Mouse (Mus musculus) yolk sac, embryonic 10.5 days (tissue): ENCODE measurements around the gene Rex1bd.

Source experiments
- DNase-seq: peaks from one replicate; pipeline ENCODE4 v3.0.0-alpha.2; 2017; ENCODE audit warnings: low spot score

Rex1bd gene

GRCm38 (mm10) chr8:70506328-70507026 is at the start of gene Rex1bd:
TSS of gene Rex1bd (minus strand) at chr8:70506752.
- DNase-seq = peak; percentile 99

GRCm38 (mm10) chr8:70555079-70555747 is 48.7 kb upstream of the Rex1bd start:
- peak; percentile 48 for DNase-seq

DNA sequence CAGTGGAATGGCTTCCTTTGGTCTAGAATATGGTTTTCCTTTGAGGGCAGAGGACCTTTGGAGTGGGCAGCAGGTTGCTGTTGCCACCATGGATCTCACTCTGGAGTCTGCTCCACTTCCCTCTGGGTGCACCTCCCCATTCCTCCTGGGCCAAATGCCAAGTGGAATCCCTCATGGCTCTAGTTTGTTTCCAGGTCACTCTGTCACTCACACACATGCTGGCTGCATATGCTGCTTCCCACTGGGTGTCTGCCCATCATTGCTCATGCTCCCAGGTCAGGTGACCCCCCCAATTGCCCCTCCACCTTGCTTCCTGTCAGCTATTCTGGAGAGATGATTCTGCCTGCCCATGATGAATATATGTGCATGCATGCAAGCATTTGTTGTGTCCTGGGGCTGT is 47.2 kb upstream of the Rex1bd start:
- DNase-seq = no peak

GRCm38 (mm10) chr8:70552836-70553235 is 46.3 kb upstream of the Rex1bd start:
- DNase-seq = no peak

DNA sequence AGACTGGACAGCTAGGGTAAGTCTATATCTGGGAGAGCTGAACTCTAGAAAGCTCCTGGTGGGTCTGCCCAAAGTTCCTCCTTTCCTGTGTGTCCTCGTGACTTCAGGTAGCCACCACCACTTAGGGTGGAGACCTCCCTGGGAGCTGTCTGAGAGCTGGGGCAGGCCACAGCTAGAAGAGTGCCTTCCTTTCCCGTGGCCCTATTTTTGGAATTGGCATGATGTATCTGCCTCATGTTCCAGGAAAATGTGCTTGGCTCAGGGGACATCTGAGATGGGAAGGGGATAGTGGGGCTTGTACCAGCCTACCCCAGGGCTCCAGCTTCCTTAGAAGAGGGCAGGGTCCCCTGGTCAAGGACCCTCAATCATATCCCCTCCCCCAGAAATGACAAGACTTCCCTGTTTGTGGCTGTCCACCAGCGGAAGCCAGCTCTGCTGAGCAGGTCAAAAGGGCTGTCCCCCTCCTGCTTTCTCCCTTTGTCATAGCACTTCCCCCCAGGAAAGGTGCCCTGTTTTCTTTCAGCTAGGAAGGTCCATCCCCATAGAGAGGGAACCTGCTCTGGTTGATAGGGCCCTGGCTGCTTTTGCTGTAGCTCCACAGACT is 45.1 kb upstream of the Rex1bd start:
- no peak for DNase-seq

DNA sequence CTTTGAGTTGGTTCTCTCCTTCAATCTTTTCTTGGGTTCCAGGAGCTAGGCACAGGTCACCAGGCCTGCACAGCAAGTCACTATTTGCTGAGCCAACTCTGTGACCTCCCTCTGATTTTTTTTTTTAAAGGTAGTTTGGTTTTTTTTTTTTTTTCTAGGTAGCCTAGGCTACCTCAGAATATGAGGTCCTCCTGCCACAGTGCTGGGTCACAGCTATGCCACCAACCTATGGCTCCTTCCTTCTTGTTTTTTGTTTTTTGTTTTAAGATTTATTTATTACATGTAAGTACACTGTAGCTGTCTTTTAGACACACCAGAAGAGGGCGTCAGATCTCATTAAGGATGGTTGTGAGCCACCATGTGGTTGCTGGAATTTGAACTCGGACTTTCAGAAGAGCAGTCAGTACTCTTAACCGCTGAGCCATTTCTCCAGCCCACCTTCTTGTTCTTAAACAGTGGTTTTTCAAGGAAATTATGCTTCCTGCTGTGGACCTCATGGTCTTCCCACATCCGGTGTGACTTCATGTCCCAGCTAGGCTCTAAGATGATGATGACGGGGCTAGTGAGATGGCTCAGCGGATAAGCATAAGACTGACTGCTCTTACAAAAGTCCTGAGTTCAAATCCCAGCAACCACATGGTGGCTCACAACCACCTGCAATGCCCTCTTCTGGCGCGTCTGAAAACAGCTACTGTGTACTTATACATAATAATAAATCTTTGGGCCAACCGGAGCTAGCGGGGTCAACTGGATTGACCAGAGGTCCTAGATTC is 43.0 kb upstream of the Rex1bd start:
- DNase-seq = no peak

DNA sequence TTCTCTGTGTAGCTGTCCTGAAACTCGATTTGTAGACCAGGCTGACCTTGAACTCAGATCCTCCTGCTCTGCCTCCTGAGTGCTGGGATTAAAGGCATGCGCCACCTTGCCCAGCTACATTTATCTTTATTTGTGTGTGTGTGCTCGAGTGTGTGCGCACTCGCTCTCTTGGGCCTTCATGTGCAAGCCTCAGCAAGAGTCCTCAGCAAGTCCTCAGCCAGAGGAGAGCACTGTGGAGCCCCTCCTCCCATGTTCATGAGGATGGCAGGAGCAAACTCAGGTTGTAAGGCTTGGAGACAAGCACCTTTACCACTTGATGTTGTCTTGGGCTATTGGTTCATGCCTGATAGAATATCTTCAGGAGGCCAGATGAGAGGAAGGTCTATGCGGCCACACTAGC is 41.2 kb upstream of the Rex1bd start:
- no peak for DNase-seq

DNA sequence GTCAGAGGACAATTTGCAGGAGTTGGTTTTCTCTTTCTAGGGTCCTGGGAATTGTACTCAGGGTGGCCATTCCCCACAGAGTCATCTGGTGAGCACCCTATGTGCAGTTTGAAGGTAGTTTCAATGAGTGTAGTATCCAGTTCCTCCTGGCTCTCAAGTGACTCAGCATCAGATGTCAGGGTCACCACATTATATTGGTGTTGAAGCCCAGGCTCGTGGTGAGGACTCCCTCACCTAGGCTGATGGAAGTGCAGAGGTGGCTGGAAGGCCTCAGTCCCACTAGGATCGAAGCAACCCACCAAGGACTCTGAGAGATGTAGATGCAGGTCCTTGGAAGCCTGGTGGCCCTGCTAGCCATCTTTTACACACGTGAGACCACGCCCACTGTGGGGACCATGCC is 39.9 kb upstream of the Rex1bd start:
- DNase-seq = no peak

- peak; percentile 86 for DNase-seq
Observed at GRCm38 (mm10) chr8:70544200-70544687, 37.7 kb upstream of the Rex1bd start.

- DNase-seq = no peak
Observed at GRCm38 (mm10) chr8:70541081-70541480, 34.5 kb upstream of the Rex1bd start.

- no peak for DNase-seq
Observed at GRCm38 (mm10) chr8:70540507-70541071, 34.0 kb upstream of the Rex1bd start.

DNA sequence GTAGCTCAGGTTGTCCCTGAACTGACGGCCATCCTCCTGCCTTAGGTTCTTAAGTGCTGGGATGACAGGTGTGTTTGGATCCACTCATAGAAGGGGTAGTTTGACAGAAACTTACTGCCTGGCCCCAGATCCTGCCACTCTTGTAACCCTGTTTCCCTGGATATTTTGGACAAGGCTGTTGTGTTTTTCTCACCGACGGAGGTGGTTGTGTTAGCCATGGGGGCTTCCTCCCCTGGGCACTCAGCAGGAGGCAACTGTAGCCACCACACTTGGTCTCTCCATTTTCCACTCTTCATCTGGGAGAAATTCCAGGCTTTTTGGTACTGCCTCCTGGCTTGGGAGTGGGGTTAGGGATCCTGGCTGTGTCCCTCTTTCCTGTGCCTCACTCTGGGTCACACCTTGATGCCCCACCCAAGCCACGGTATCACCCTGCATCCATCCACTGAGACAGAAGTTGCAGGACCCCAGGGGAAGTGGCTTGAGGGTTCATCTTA is 33.5 kb upstream of the Rex1bd start:
- DNase-seq = no peak

- DNase-seq = peak; percentile 99
Observed at GRCm38 (mm10) chr8:70539077-70539813, 32.7 kb upstream of the Rex1bd start, which contains the start of gene Ell. TSS of gene Ell (plus strand) at chr8:70539457.

DNA sequence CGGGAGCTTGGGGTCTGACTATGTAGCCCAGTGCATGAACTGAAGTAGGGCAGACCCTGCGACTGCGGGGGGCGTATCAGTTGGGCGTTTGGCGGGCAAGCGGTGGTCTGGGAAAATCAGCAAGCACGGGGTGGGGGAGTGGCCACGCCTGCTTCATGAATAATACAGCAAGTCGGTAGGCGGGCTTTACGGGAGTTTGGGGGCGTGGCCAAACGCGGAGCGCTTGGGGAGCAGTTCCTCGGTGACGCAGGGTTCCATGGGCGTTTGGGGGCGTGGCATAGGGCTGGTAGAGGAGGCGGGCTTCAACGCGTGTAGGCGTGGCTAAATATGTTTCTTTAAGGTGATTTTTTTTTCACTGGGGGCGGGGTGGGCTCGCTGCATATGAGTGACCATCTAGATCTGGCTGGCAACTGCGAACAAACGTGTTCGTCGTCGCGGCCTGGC is 32.1 kb upstream of the Rex1bd start:
- peak; percentile 99 for DNase-seq

GRCm38 (mm10) chr8:70538024-70538579 is 31.6 kb upstream of the Rex1bd start:
- peak; percentile 75 for DNase-seq

- no peak for DNase-seq
Observed at GRCm38 (mm10) chr8:70535701-70536100, 29.1 kb upstream of the Rex1bd start.

DNA sequence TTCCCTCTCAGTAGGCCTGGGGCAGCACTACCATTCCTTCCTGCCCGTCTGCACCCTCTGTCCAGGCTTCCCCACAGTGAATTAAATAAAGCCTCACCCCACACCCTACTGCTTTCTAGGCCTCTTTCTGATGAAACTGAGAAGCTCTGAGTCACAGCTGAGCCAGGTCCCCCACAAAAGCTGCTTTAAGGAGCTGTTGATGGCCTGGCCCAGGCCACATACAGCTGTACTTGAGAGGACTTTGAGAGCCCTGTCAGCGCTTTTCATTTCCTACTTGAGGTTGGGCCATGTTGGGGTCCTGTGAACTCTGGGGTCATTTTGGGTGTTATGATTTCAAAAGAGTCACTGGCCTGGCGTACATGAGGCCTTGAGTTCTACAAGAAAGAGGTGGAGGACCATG is 28.7 kb upstream of the Rex1bd start:
- DNase-seq = no peak

- no peak for DNase-seq
Observed at GRCm38 (mm10) chr8:70534281-70534680, 27.7 kb upstream of the Rex1bd start.

GRCm38 (mm10) chr8:70530314-70530713 is 23.8 kb upstream of the Rex1bd start:
- DNase-seq = no peak

- no peak for DNase-seq
Observed at GRCm38 (mm10) chr8:70529741-70530161, 23.2 kb upstream of the Rex1bd start.

- DNase-seq = no peak
Observed at GRCm38 (mm10) chr8:70529299-70529698, 22.7 kb upstream of the Rex1bd start.
